Mouse (Mus musculus) thymus, adult 2 months (tissue): Measurements from ENCODE around the gene Slc12a5.

Experiments used
- CTCF ChIP-seq: fragments of 200-500 bp; IDR thresholded peaks from 2 replicates; pipeline ENCODE4 v1.5.1; 2012; ENCODE audit warnings: mild to moderate bottlenecking, control low read depth, low read length, moderate library complexity, borderline replicate concordance; ENCODE audit not compliant: control insufficient read depth, poor library complexity, insufficient read depth; ENCODE audit errors: extremely low read depth
- POLR2A ChIP-seq: fragments of 200-500 bp; IDR thresholded peaks from 2 replicates; pipeline ENCODE4 v1.6.1; 2012; ENCODE audit warnings: mild to moderate bottlenecking, low read length, control low read depth, moderate library complexity; ENCODE audit not compliant: control insufficient read depth, poor library complexity, insufficient read depth; ENCODE audit errors: extremely low read depth

DNA sequence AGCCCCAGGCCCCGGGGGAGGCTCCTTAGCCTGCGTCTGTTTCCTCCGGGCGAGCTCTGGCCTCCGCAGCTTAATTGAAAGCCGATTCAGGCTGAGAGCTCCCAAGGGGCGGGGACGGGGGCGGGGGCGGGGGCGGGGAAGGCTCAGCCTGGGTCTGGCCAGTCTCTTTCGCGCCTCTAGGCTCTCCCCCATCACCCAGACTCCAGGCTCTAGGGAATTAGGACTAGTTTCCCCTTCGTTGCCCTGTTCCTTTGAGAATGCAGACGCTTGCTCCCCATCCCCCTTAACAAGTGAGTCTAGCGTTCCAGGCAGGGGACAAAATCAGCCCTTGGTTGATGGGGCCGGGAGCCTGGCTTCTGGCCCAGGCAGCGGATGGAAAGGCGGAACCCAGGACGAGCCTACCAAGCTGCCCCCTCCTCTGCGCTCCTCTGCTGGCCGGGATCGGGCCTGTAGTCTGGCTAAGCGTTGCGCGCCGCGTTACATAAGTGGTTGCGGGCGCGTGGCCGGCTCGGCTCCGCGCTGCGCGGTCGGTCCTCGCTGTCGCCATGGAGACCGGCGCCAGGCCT lies 10.1 kb downstream of the Slc12a5 start:
- TF ChIP-seq CTCF = no peak
- TF ChIP-seq POLR2A = no peak
